Mouse (Mus musculus): ENCODE measurements at regions not wholly inside any gene's neighbourhood (a gene's known extent, or its start where the extent isn't known, plus 50 kb on each side); places are given as distances from the start of the nearest gene placed in this dataset.

DNA sequence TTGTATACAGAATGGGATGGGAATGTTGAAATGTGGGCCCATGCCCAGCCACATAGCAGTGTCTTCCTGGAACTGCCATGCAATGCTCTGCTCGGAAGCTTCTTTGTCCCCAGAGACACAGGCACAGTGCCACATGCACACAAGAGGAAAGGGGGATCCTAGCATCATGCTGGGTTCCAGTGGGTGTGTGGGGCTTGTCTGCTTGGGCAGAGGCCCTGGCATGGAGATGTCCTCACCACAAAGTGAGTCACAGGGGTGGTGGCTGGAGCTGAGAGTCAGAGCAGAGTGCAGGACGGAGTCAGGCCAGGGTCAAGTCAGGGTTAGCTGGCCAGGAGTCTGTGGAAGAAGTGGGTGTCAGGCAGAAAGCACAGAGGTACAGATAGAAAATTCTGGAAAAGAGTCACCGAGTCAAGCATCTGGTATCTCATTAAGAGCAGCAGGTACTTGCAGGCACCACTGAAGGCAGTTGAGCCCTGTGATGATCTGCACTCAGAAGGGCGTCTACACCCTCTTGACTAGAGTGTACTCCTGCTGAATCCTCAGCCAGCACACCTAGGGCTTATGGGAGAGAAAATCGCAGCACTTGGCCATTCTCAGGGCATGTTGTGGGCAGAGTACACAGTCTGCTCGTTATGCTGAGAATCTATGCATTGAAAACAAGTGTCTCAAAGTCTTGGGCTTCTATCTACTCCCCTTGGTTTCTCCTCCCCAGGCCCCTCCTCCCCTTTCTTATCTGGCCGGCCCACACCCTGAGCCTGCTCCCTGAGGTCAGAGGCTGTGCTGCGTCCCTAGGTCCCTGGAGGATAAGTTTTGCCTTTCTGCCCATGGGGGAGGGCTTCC lies 85.3 kb downstream of the Ackr3 start:
- DNase-seq (ENCODE audit: low spot score) = no peak

DNA sequence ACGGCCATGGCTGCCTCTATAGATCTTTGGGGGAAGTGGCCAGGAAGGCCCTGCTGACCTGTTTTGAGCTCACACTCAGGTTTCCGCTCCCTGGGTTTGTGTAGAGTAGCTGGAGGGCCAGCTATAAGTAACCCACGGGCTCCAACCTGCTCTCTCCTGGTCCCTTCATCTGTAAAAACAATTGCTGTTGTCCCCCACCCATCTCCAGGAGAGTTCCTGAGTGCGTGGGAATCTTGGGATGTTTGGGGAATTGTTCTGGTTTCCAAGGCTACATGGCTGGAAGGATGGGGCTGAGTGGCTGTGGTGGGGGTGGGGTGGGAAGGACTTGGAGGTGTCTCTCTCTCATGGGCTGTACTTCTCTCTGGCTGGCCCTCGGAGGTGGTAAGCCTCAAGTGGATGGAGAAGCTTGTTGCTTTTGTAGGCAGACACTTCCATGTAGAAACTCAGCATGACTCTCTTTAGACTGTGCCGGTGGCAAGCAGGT lies 86.0 kb downstream of the Ackr3 start:
- no peak for DNase-seq (ENCODE audit: low spot score)

- no peak for DNase-seq (ENCODE audit: low spot score)
Measured at GRCm38 (mm10) chr1:90290428-90291197, 86.8 kb downstream of the Ackr3 start.

GRCm38 (mm10) chr1:90291256-90291655 lies 87.5 kb downstream of the Ackr3 start:
- DNase-seq (ENCODE audit: low spot score) = no peak

DNA sequence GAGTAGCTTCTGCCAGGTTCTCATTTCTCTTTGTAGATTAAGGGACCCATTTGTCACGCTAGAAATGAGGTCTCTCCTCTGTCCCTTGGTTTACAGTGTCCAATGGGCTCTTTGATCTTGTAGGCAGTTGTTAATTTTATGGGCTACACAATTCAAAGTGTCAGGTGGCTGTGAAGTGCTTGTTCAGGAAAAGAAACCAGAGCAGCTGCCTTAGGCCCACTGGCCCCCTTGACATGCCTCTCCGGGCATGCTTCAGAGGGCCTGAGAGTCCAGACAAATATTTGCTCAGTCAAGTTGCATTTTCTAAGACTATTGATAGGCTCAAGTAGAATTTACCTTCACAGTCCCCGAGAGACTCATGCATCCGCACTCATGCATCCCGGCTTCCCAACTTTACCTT lies 94.0 kb downstream of the Ackr3 start:
- no peak for DNase-seq (ENCODE audit: low spot score)

GRCm38 (mm10) chr1:90300229-90300628 lies 96.4 kb downstream of the Ackr3 start:
- no peak for DNase-seq (ENCODE audit: low spot score)

DNA sequence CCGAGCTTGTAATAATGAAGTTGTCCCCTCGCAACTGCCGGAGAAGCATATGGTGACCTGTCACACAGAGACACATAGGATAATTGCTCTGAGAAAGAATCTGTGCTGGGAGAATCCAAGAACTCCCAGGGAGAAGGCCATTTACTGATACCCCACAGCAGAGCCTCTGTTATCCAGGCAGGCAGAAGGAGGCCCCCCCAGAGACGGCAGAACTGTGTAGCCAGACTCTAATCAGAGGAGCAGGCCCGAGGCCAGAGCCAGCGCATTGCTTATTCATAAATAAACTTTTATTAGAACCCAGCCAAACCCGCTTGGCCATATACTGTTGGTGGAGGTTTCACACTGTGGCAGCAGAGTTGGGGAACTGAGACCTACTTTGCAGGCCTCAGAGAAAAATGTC lies 100.6 kb downstream of the Ackr3 start:
- DNase-seq (ENCODE audit: low spot score) = no peak

GRCm38 (mm10) chr1:90311016-90311415 lies 107.2 kb downstream of the Ackr3 start:
- no peak for DNase-seq (ENCODE audit: low spot score)

DNA sequence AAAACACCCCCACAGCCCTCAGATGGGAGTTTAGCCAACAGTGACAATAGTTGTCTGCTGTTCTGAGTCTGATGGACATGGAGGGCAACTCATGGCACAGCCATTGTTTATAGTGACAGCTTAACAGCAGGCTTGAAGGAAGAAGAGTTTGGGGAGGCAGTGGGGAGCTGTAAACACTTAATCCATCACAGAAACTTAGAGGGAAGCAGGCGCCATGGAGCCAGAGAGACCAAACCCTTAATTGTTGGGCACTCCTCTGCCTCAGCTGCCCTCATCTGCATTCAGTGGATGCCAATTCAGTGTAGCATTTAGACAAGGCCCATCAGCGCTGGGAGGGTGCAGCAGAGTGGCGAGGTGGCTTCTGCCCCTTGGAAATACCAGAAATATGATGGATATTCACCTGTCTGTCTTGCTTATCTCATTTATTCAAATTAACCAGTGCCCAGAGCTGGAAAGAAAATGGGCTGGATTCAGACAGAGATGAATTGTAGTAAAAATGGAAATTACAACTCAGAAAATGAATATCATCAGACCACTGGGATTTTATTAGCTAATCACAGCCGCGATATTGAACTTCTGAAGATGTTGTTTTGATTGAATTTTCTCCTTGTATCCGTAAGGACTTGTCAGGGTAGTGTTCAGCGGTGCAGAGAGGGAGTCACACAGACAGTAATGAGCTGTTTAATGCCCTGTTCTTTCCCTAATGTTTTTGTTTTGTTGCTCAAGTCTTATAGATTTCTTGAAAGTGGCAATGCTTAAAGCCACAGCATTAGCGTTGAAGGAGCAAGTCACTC lies 108.1 kb downstream of the Ackr3 start:
- no peak for DNase-seq (ENCODE audit: low spot score)

DNA sequence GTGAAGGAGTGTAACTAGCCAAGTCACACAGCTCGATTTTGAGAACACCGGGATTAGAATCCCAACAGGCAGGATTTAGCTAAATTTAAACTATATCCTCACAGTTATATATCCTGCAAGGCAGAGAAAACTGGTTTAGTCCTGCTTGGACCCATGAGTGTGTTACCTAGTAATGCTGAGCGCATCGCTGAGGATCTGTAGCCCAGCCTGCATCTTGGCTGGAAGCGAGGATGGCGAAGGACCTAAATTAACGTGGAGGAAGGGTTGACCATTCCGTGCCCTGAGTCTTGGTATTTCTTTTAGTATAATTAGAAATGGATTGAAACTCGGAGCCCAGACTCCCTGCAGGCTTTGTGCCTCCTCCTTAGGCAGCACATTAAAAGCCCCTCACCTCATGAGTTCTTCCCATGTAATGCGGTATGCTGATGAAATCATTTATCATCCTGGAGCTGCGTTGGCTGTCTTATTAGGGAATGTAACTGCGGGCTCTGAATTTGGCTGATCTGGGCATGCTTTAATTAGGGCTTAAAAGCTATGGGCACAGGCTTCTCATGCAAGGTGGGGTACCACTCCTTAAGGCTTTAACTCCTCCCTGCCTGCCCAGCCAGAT lies 110.1 kb downstream of the Ackr3 start:
- no peak for DNase-seq (ENCODE audit: low spot score)

- no peak for DNase-seq (ENCODE audit: low spot score)
Measured at GRCm38 (mm10) chr1:90317902-90318301, 114.1 kb downstream of the Ackr3 start.

DNA sequence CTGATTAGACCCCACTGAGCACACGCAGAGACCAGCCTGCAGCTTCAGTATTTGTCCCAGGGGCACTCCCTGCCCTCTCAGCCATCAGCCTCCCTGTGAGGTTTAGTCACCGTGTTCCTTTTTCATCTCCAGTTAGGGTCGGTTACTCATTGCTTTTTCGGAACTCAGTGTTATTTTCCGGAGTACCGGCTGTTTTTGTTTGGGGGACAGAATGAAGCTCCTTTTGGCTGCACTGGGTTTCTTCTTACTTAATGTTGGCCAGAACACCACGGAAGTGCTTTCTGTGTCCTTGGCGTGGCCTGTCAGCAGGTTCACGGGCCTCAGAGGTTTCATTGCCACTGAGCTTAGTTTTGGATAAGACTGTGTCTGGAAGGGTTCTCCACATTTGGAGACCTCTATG lies 114.7 kb downstream of the Ackr3 start:
- DNase-seq (ENCODE audit: low spot score) = peak; percentile 17

DNA sequence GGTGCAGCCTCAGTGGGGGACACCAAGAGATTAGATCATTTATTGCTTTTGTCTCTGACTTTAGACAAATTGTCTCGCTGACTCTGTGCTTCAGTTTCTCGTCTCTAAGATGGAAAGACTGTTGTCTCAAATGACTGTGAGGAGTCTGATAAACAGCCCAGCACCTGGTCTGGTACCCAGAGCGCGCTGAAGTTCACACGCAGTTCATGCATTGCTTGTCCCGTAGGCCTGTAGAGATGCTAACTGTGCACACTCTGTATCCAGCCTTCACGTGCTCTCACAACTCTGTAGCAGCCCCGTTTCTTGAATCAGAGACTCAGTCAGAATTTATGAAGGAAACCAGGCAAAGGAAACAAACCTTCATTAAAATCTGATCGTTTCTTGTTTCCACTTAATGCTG lies 116.7 kb downstream of the Ackr3 start:
- no peak for DNase-seq (ENCODE audit: low spot score)

DNA sequence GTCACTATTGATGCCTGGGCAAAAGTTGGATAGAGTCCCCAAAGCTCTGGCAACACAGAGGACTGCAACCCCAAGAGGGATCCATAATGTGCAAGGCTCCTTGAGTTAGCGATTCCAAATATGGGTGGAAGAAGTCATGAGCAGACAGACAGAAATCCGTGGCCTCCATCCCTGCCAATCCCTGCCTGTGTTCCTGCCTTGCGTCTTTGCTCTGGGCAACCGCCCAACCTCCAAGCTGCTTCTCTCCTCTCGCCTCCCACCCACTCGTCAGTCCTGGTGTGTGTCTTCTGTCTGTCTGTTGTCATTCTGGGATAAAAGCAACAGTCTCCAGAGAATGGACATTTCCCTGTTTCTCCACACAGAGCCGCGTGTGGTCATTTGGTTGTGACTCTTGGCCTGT lies 117.7 kb downstream of the Ackr3 start:
- DNase-seq (ENCODE audit: low spot score) = no peak

- peak; percentile 25 for DNase-seq (ENCODE audit: low spot score)
Measured at GRCm38 (mm10) chr1:90327237-90327636, 123.5 kb downstream of the Ackr3 start.

DNA sequence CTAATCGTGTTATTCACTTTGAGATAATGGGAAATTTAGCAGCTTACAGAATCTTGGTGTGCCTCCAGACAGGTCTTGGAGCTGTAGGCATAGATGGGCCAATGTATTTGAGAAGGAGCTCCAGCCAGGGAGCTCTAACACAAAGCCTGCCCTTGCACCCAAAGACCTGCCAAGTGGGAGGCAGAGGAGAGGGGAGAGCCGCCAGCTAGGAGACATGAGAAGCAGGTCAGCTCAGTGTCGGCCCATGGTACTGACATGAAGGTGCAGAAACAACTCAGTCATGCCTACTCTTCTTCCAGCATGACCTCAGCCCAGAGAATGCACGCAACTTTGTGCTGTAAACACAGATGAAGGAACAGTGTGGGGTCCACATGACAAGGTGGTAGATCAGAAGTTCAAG lies 128.8 kb downstream of the Ackr3 start:
- DNase-seq (ENCODE audit: low spot score) = no peak

DNA sequence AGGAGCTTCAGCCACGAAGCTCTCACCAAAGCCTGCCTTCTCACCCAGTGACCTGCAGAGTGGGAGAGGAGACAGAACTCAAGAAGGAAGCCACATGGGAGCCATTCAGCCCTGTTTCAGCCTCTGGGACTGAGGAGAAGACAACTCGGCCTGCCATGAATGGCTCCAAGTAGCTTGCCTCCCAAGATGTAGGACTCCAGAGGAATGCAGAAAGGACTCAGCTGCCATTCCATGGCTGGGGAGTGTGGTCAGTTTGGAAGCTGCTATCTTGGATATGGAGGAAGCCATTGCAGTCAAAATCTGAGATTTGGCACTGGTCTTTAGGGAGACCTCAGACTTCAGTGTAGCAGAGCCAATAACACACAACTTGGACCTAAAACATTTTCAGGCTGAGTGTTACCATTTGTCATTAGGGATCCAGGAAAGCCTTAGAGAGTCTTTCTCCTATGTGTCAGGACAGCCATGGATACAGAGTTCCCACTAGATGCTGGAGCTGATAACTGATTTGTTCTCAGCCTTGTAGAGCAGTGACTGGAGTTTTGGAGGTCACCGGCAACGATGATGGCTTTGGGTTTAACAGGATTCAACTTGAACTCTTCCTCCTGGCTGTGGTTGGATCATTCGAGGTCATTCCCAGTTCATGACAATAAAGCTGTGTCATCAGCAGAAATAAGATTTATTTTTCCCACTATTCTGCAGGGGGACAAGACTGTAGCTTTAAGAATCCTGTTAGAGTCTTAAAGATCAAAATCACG lies 130.1 kb downstream of the Ackr3 start:
- no peak for DNase-seq (ENCODE audit: low spot score)

DNA sequence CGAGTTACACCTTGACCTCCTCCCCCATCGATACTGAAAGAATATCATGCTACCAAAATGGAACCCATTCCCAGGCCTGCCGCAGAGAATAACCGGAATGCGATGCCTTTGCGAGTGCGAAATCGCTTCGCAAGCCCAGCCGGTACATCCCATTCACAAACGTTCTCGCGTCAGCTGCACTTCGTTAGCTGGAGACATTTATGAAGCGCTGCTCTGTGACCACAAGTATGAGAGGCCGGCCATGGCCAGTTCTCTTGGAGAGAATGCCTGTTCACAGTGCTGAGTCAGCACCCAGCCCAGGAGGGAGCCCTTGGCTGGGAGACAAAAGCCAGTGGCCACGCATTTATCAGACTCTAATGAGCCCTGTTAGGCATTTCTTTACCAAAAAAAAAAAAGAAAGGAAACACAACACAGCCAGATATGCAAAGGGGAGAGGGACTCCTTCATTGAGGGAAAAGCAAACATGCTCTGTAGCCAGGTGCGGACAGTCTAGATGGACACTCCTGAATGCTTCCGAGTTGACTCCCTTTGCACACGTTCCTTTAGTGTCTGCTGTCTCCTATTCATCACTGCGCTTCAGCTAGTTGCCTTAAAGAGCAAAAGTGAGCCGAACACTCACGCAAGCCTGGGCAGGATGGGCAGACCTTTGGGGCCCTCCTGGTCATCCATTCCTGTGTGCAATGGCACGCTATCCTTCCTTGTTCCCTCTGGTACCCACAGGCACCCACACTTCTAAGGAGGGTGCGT lies 131.4 kb downstream of the Ackr3 start:
- peak; percentile 19 for DNase-seq (ENCODE audit: low spot score)

DNA sequence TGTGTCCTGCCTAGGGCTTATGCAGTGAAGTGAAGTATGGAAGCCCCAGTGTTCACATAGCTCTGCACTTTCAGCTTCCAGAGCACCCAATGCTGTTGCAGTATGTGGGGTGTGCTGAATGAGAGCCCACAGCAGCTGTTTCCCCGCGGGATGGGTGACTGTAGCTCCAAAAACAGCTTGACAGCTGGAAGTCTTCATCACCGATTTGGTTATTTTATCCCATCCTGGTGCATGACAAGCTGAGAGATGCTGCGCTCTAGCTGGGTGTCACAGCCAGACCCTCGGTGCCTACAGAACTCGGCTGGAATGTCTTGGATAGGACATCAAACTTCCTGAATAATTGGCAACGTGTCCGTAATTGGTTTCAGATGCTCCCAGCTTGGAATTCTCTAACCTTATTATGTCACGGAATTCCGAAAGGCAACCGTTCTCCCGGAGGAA lies 134.1 kb downstream of the Ackr3 start:
- no peak for DNase-seq (ENCODE audit: low spot score)

GRCm38 (mm10) chr1:90342346-90342745 lies 138.6 kb downstream of the Ackr3 start:
- DNase-seq (ENCODE audit: low spot score) = no peak
